Mouse (Mus musculus): ENCODE data around the gene Bicc1. TPM values are rescaled to one million over a fixed set of nuclear protein-coding genes. Genes with fewer than 3 reads are reported as not detected.
"Not testable (repeated sequence)": the region's sequence is repeated elsewhere in the genome, so short reads cannot be mapped to it uniquely, and the experiment has no call there.

The Bicc1 gene
- polyA plus RNA-seq, 1 experiment from 2014 or later, result 40.7 TPM

- no peak for ATAC-seq (ENCODE audit: low FRiP score, low TSS enrichment)
- Histone ChIP-seq H3K27me3 (ENCODE audit: control insufficient read depth, insufficient read depth, low read length) (no peaks in the 10 kb centered on the region), H3K4me1 (ENCODE audit: control insufficient read depth, insufficient read depth, low read length) (no peaks in the 10 kb centered on the region), H3K9ac (ENCODE audit: low read depth, low read length) (no peak overlapping the region), H3K9me3 (ENCODE audit: control insufficient read depth, low read length) (no peaks in the 10 kb centered on the region), H3K4me3 (ENCODE audit: low read length) (no peak overlapping the region), H3K4me2 (replicated peaks; ENCODE audit: low read depth, low read length) (no peak overlapping the region), H3K27ac (ENCODE audit: low read depth, low read length) (no peak overlapping the region), H3K36me3 (ENCODE audit: control insufficient read depth, insufficient read depth, low read length) (peaks cover 4% of the 10 kb centered on the region; the same call in 1 of the 2 replicates)
- WGBS, result 49% methylated on average over 3 of the region's 3 CpGs
Measured at GRCm38 (mm10) chr10:70950105-70950424, 209.4 kb downstream of the Bicc1 start.

- Histone ChIP-seq H3K4me3 (ENCODE audit: low read length) (no peak overlapping the region), H3K27ac (ENCODE audit: low read depth, low read length) (no peak overlapping the region), H3K9ac (ENCODE audit: low read depth, low read length) (no peak overlapping the region), H3K4me1 (ENCODE audit: control insufficient read depth, insufficient read depth, low read length) (no peaks in the 10 kb centered on the region), H3K4me2 (replicated peaks; ENCODE audit: low read depth, low read length) (peak overlapping the region; percentile 21), H3K36me3 (ENCODE audit: control insufficient read depth, insufficient read depth, low read length) (peaks cover 4% of the 10 kb centered on the region; the same call in 1 of the 2 replicates), H3K27me3 (ENCODE audit: control insufficient read depth, insufficient read depth, low read length) (no peaks in the 10 kb centered on the region), H3K9me3 (ENCODE audit: control insufficient read depth, low read length) (no peaks in the 10 kb centered on the region)
- ATAC-seq (ENCODE audit: low FRiP score, low TSS enrichment), result peak; percentile 58
- 26% methylated on average over 23 of the region's 23 CpGs for WGBS
Measured at GRCm38 (mm10) chr10:70949254-70950104, 210.0 kb downstream of the Bicc1 start.

- H3K4me1 ChIP-seq (ENCODE audit: control insufficient read depth, insufficient read depth, low read length), result no peaks in the 10 kb centered on the region
- H3K9ac ChIP-seq (ENCODE audit: low read depth, low read length), result no peak overlapping the region
- H3K9me3 ChIP-seq (ENCODE audit: control insufficient read depth, low read length), result no peaks in the 10 kb centered on the region
- no peak overlapping the region for H3K27ac ChIP-seq (ENCODE audit: low read depth, low read length)
- H3K4me2 ChIP-seq (replicated peaks; ENCODE audit: low read depth, low read length), result no peak overlapping the region
- no peak for ATAC-seq (ENCODE audit: low FRiP score, low TSS enrichment)
- H3K27me3 ChIP-seq (ENCODE audit: control insufficient read depth, insufficient read depth, low read length), result no peaks in the 10 kb centered on the region
- no peak overlapping the region for H3K4me3 ChIP-seq (ENCODE audit: low read length)
- WGBS, result 92% methylated on average over 10 of the region's 10 CpGs
- peaks cover 6% of the 10 kb centered on the region; the same call in 1 of the 2 replicates for H3K36me3 ChIP-seq (ENCODE audit: control insufficient read depth, insufficient read depth, low read length)
Measured at GRCm38 (mm10) chr10:70948276-70948675, 211.2 kb downstream of the Bicc1 start.

- H3K4me1 ChIP-seq (ENCODE audit: control insufficient read depth, insufficient read depth, low read length); H3K9ac ChIP-seq (ENCODE audit: low read depth, low read length); H3K4me2 ChIP-seq (replicated peaks; ENCODE audit: low read depth, low read length); H3K9me3 ChIP-seq (ENCODE audit: control insufficient read depth, low read length); H3K27me3 ChIP-seq (ENCODE audit: control insufficient read depth, insufficient read depth, low read length); ATAC-seq (ENCODE audit: low FRiP score, low TSS enrichment); H3K27ac ChIP-seq (ENCODE audit: low read depth, low read length); H3K4me3 ChIP-seq (ENCODE audit: low read length): not testable (repeated sequence)
- peaks cover 12% of the 10 kb centered on the region; the same call in 1 of the 2 replicates for H3K36me3 ChIP-seq (ENCODE audit: control insufficient read depth, insufficient read depth, low read length)
- 91% methylated on average over 13 of the region's 13 CpGs for WGBS
Measured at GRCm38 (mm10) chr10:70946121-70946520, 213.4 kb downstream of the Bicc1 start.

GRCm38 (mm10) chr10:70945076-70945475 lies 214.4 kb downstream of the Bicc1 start:
- ATAC-seq (ENCODE audit: low FRiP score, low TSS enrichment), result no peak
- no peaks in the 10 kb centered on the region for H3K27me3 ChIP-seq (ENCODE audit: control insufficient read depth, insufficient read depth, low read length)
- no peaks in the 10 kb centered on the region for H3K9me3 ChIP-seq (ENCODE audit: control insufficient read depth, low read length)
- 94% methylated on average over 12 of the region's 12 CpGs for WGBS
- peaks cover 13% of the 10 kb centered on the region; the same call in 1 of the 2 replicates for H3K36me3 ChIP-seq (ENCODE audit: control insufficient read depth, insufficient read depth, low read length)
- no peak overlapping the region for H3K27ac ChIP-seq (ENCODE audit: low read depth, low read length)
- H3K4me3 ChIP-seq (ENCODE audit: low read length), result no peak overlapping the region
- H3K4me1 ChIP-seq (ENCODE audit: control insufficient read depth, insufficient read depth, low read length), result no peaks in the 10 kb centered on the region
- no peak overlapping the region for H3K9ac ChIP-seq (ENCODE audit: low read depth, low read length)
- H3K4me2 ChIP-seq (replicated peaks; ENCODE audit: low read depth, low read length), result no peak overlapping the region

- Histone ChIP-seq H3K27me3 (ENCODE audit: control insufficient read depth, insufficient read depth, low read length) (no peaks in the 10 kb centered on the region), H3K36me3 (ENCODE audit: control insufficient read depth, insufficient read depth, low read length) (peaks cover 32% of the 10 kb centered on the region; the same call in 1 of the 2 replicates), H3K27ac (ENCODE audit: low read depth, low read length) (no peak overlapping the region), H3K9me3 (ENCODE audit: control insufficient read depth, low read length) (no peaks in the 10 kb centered on the region), H3K9ac (ENCODE audit: low read depth, low read length) (no peak overlapping the region), H3K4me1 (ENCODE audit: control insufficient read depth, insufficient read depth, low read length) (no peaks in the 10 kb centered on the region), H3K4me2 (replicated peaks; ENCODE audit: low read depth, low read length) (no peak overlapping the region), H3K4me3 (ENCODE audit: low read length) (no peak overlapping the region)
- 72% methylated on average over 6 of the region's 6 CpGs for WGBS
- no peak for ATAC-seq (ENCODE audit: low FRiP score, low TSS enrichment)
Measured at GRCm38 (mm10) chr10:70941623-70942022, 217.9 kb downstream of the Bicc1 start.

- 62% methylated on average over 12 of the region's 12 CpGs for WGBS
- H3K4me2 ChIP-seq (replicated peaks; ENCODE audit: low read depth, low read length), result no peak overlapping the region
- H3K36me3 ChIP-seq (ENCODE audit: control insufficient read depth, insufficient read depth, low read length), result peaks cover 46% of the 10 kb centered on the region; the same call in 1 of the 2 replicates
- no peak overlapping the region for H3K4me3 ChIP-seq (ENCODE audit: low read length)
- no peaks in the 10 kb centered on the region for H3K9me3 ChIP-seq (ENCODE audit: control insufficient read depth, low read length)
- ATAC-seq (ENCODE audit: low FRiP score, low TSS enrichment), result 0 out of 2 replicates have a peak, but pooled peaks have one; percentile 39
- no peak overlapping the region for H3K9ac ChIP-seq (ENCODE audit: low read depth, low read length)
- H3K27ac ChIP-seq (ENCODE audit: low read depth, low read length), result no peak overlapping the region
- H3K4me1 ChIP-seq (ENCODE audit: control insufficient read depth, insufficient read depth, low read length), result no peaks in the 10 kb centered on the region
- H3K27me3 ChIP-seq (ENCODE audit: control insufficient read depth, insufficient read depth, low read length), result no peaks in the 10 kb centered on the region
Measured at GRCm38 (mm10) chr10:70939751-70940150, 219.7 kb downstream of the Bicc1 start.

GRCm38 (mm10) chr10:70937450-70937849 lies 222.1 kb downstream of the Bicc1 start:
- 90% methylated on average over 6 of the region's 6 CpGs for WGBS
- Histone ChIP-seq H3K36me3 (ENCODE audit: control insufficient read depth, insufficient read depth, low read length) (peaks cover 43% of the 10 kb centered on the region; the same call in 1 of the 2 replicates), H3K27me3 (ENCODE audit: control insufficient read depth, insufficient read depth, low read length) (no peaks in the 10 kb centered on the region), H3K27ac (ENCODE audit: low read depth, low read length) (no peak overlapping the region), H3K4me1 (ENCODE audit: control insufficient read depth, insufficient read depth, low read length) (no peaks in the 10 kb centered on the region), H3K9ac (ENCODE audit: low read depth, low read length) (no peak overlapping the region), H3K4me2 (replicated peaks; ENCODE audit: low read depth, low read length) (no peak overlapping the region), H3K4me3 (ENCODE audit: low read length) (no peak overlapping the region), H3K9me3 (ENCODE audit: control insufficient read depth, low read length) (no peaks in the 10 kb centered on the region)
- no peak for ATAC-seq (ENCODE audit: low FRiP score, low TSS enrichment)

- Histone ChIP-seq H3K36me3 (ENCODE audit: control insufficient read depth, insufficient read depth, low read length) (peaks cover 48% of the 10 kb centered on the region; the same call in 1 of the 2 replicates), H3K4me1 (ENCODE audit: control insufficient read depth, insufficient read depth, low read length) (no peaks in the 10 kb centered on the region)
Measured at GRCm38 (mm10) chr10:70936008-70936407, 223.5 kb downstream of the Bicc1 start.

More at GRCm38 (mm10) chr10:70936008-70936407, 223.5 kb downstream of the Bicc1 start:
- WGBS, result 85% methylated on average over 3 of the region's 3 CpGs
- Histone ChIP-seq H3K9ac (ENCODE audit: low read depth, low read length) (no peak overlapping the region), H3K9me3 (ENCODE audit: control insufficient read depth, low read length) (no peaks in the 10 kb centered on the region), H3K27me3 (ENCODE audit: control insufficient read depth, insufficient read depth, low read length) (no peaks in the 10 kb centered on the region), H3K4me2 (replicated peaks; ENCODE audit: low read depth, low read length) (no peak overlapping the region), H3K4me3 (ENCODE audit: low read length) (no peak overlapping the region), H3K27ac (ENCODE audit: low read depth, low read length) (no peak overlapping the region)
- no peak for ATAC-seq (ENCODE audit: low FRiP score, low TSS enrichment)

Data from kidney, embryonic 14.5 days (tissue).